Mouse (Mus musculus): ENCODE results near the gene Yif1b.
A peak's percentile ranks its signal among the peaks of the same experiment; 100 is the strongest.

Yif1b gene

GRCm38 (mm10) chr7:29280801-29281200 lies 42.7 kb downstream of the Yif1b start:
- DNase-seq (ENCODE audit: low read depth, low spot score), result no peak

DNA sequence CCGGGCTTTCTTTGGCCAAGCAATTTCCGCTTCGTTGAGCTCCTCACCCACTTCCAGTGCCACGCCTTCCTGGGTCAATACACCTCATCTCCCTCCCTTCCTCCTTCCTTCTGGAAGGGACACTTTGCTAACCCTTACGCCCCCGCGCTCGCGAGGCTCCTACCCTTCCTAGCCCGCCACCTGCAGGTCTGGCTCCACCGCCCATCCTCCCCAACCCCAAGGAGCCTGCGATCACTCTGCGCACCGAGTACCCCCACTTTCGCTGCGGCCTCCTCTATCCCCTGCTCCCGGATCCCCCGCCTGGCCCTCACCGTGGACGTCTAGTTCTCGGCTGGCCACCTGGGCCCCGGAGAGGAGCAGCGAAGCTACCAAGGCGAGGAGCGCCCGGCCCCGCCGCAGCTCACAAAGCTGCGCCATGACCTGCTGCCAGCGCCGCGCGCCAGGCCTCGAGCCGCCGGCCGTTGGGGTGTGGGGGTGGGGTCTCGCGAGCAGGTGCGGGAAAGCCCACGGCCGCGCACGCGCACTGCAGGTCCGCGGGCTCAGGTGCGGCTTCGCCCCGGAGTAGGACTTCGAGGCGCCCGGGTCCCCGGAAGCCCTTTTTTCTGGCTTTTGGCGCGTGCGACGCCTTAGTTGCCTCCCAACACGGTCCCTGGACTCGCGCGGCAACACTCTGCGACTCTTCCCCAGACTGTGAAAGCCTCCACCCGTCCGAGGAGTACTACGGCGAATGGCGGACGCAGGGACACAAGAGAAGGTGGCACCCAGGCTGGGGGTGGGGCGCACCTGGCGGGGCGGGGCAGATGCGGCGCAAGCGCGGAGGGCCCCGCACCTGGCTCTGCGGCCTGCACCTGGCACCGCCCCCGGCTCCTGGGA lies 43.3 kb downstream of the Yif1b start, which contains the start of gene Spint2:
Spint2 (minus strand) TSS at position 712 of the 873 bp plus-strand sequence.
- DNase-seq (ENCODE audit: low read depth, low spot score), result peak; percentile 69

- DNase-seq (ENCODE audit: low read depth, low spot score), result no peak
Observed at GRCm38 (mm10) chr7:29282074-29282554, 44.0 kb downstream of the Yif1b start.

DNA sequence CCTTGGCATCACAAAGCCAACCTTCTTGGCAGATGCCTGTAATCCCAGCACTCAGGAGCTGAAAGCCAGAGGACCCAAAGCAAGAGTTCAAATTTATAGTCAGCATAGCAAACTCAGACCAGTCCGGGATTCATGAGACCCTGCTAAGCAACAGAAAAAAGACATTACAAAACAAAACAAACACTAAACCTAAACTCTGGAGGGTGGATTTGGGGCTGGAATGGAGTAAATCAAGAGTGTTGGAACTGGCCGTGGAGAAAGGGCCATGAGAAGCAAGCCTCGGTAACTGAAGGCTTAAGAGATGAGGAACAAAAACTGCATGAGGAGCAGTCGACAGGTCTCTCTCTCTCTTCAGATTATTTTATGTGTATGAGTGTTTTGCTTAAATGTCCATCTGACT lies 45.7 kb downstream of the Yif1b start:
- no peak for DNase-seq (ENCODE audit: low read depth, low spot score)

DNA sequence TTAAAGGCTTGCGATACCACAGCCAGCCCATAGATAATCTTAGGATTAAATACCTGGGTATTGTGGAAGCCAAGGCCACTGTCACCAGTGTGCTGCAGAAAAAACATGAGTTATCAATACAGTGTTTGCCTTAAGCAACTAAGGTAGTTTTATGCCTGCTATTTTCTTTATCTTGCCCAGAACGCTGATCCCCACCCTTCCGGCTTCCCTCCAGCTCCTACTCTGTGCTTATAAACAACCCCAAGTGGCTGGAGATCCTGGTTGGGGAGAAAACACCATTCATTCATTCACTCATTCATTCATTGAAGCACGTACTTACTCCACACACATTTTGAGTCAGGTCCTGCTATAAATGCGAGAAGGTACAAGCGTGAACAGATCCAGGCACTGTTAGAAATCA lies 46.4 kb downstream of the Yif1b start:
- no peak for DNase-seq (ENCODE audit: low read depth, low spot score)

DNA sequence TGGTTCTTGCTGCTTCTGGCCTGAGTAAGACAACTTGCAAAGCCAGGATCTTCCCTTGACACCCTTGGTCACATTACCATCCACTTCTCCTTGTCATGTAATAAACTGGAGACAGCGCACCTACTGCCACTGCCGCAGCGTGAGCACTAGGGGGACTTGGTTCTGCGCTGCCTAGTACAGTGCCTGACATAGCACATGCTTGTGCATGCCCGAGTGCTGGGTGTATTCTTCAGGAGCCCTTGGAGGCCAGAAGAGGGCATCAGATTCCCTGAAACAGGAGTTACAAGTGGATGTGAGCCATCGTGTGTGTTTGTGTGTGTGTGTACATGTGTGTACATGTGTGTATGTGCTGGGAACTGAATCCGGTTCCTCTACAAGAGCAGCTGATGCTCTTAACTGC lies 49.4 kb downstream of the Yif1b start:
- no peak for DNase-seq (ENCODE audit: low read depth, low spot score)

DNA sequence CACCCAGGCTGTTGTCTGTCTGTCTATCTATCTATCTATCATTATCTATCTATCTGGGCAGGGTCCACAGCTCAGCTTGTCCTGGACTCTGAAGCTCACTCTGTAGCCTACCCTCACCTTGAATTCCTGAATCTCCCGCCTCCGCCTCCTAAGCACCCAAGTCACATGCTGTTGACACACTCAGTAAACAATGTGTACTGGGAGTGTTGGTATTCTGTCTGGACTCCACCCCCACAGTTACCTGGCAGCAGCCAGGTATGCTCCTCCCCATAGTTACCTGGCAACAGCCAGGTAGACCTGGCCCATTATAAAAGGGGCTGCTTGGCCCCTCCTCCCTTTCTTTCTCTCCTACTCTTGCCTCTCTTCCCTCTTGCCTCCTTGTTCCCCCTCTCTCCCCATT lies 50.0 kb downstream of the Yif1b start:
- DNase-seq (ENCODE audit: low read depth, low spot score), result no peak

GRCm38 (mm10) chr7:29288942-29289638 lies 51.0 kb downstream of the Yif1b start, which contains the start of gene Ppp1r14a:
TSS of gene Ppp1r14a (plus strand) at chr7:29289308.
- DNase-seq (ENCODE audit: low read depth, low spot score), result no peak

- no peak for DNase-seq (ENCODE audit: low read depth, low spot score)
Observed at GRCm38 (mm10) chr7:29289856-29290255, 51.7 kb downstream of the Yif1b start.

GRCm38 (mm10) chr7:29290691-29291485 lies 52.8 kb downstream of the Yif1b start:
- no peak for DNase-seq (ENCODE audit: low read depth, low spot score)

- DNase-seq (ENCODE audit: low read depth, low spot score), result no peak
Observed at GRCm38 (mm10) chr7:29291616-29292457, 53.7 kb downstream of the Yif1b start.

DNA sequence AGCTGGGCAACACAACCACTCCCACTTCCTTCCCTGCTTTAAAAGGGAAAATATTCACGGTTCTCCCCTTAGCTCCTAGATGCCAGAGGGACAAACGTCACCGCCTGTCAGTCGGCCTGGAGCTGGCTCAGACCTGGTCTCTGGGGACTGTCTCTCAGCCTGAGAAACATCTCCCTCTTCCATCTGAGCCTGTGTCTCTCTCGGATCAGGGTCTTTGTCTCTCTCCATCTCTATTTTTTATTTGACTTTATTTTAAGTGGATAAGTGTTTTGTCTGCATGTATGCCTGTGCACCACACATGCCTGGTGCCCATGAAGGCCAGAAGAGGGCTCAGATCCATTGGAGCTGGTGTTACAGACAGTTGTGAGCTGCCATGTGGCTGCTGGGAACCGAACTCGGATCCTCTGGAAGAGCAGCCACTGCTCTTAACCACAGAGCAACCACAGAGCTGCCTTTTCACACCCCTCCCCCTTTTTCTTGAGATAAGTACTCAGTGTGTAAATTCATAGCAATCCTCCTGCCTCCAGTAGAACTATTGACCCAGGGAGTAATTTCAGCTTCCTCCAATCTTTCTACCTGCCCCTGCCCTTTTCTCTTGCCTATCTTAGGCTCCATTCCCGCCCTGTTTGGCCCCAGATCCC lies 54.4 kb downstream of the Yif1b start:
- DNase-seq (ENCODE audit: low read depth, low spot score), result no peak

GRCm38 (mm10) chr7:29293131-29294065 lies 55.3 kb downstream of the Yif1b start:
- DNase-seq (ENCODE audit: low read depth, low spot score), result no peak

DNA sequence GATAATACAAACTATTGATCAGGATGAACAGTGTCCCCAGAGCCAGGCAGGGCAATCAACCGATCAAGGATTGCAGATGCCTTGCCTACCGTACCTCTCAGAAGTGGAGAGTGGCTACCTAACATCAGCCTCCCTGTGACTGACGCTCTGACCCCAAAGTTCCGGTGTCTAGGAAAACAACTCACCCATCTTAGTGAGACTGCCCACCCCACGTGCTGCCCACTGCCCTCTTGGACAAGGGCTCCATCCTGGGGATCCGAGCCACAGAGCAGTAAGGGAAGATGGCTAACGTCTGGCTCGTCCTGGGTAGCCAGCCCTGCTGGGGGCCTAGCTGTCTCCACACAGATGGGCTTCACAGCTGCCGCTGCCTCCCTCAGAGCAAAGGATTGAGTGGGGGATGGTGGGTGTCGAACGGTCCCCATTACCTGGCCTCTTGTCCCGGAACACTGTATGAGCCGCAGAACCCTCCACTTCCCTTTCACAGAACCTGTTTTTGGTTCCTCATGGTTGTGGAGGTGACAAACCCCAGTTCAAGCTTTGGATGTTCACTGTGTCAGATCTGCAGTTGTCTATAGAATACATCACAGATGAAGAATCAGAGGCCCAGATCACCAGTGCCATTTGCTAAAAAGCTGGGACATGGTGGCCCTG lies 56.1 kb downstream of the Yif1b start:
- no peak for DNase-seq (ENCODE audit: low read depth, low spot score)

DNA sequence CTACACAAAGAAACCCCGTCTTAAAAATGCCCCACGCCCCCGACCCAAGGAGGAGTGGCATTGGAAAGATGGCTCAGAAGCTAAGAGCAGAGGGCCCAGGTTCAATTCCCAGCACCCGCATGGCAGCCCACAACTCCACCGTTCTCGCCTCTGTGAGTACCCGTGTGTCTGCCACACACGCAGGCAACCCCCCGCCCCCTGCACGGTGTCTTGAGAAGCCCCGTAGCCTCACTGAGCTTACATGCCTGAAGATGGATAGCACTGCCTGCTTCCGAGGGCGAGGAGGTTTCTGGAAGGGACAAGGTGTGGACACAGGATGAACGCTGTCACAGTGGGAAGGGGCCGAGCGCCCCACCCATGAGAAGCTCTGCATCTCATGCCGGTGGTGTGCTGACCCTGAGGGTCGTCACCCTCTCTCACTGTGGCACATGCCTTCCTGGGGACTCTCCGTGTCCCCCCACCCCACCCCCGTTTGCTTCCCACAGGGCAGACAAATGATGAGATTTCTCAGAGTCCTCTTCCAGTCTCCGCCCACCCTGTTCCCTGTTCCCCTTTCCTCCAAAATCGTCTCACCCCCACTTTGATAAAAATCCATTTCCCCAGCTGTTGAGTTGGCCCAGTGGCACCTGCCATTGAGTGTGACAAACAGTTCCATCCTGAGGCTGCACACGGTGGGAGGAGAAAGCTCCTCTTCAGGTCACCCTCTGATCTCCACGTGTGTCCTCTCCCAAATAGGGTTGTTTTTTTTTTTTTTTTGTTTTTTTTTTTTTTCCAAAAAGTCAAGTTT lies 57.9 kb downstream of the Yif1b start:
- no peak for DNase-seq (ENCODE audit: low read depth, low spot score)

DNA sequence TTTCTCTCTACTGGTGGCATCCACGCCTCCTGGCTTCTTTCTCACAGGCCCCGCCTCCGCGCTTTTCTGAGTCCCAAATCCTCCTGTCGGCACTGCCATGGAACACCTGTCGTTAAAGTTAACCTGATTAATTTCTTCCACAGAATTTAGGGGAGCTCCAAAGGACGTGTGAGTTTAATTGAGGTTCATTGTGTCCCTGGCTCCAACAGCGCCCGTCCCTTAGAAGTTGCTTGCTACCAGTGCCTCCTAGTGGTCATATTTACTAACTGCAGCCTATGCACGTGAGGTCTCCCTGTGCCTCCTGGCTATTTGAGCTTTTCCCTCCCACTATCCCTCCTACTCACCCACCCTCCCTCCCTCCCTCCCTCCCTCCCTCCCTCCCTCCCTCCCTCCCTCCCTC lies 58.9 kb downstream of the Yif1b start:
- peak; percentile 60 for DNase-seq (ENCODE audit: low read depth, low spot score)

Measured in retina, adult 2 months (tissue).